Mouse (Mus musculus) macrophage (primary cell): ENCODE measurements around the gene Rimbp3. TPM values are rescaled to one million over a fixed set of nuclear protein-coding genes. Genes with fewer than 3 reads are reported as not detected.

Experiments used
- H3K27ac ChIP-seq: fragments of 350-480 bp; formaldehyde crosslinking; 2 replicates; pipeline ENCODE4 v1.9.0; 2021
- H3K36me3 ChIP-seq: fragments of 350-480 bp; formaldehyde crosslinking; 2 replicates; pipeline ENCODE4 v1.9.0; 2021; ENCODE audit errors: inconsistent target
- H3K4me3 ChIP-seq: fragments of 350-480 bp; formaldehyde crosslinking; 2 replicates; pipeline ENCODE4 v1.9.0; 2021; ENCODE audit errors: inconsistent target
- H3K79me2 ChIP-seq: fragments of 350-480 bp; formaldehyde crosslinking; 2 replicates; pipeline ENCODE4 v1.9.0; 2021; ENCODE audit errors: inconsistent target
- WGBS: methylation state at CpG from one replicate; pipeline ENCODE4 v1.1.7; 2026; ENCODE audit warnings: inconsistent platforms; ENCODE audit not compliant: missing documents; 5-methylcytosine and 5-hydroxymethylcytosine counted together
- polyA plus RNA-seq: library from polyadenylated mRNA; stranded (reverse); fragments of 250-400 nt; gene quantifications from 3 replicates; pipeline ENCODE4 v1.2.4, GENCODE M21; 2018; ENCODE audit warnings: inconsistent platforms

The Rimbp3 gene
- polyA plus RNA-seq, 1 experiment from 2014 or later = not detected

- no peak overlapping the region for H3K27ac ChIP-seq
- H3K79me2 ChIP-seq = no peaks in the 10 kb centered on the region
- H3K36me3 ChIP-seq = peaks cover 13% of the 10 kb centered on the region
- WGBS = 81% methylated on average over 9 of the region's 9 CpGs
- H3K4me3 ChIP-seq = no peak overlapping the region
Measured at GRCm38 (mm10) chr16:17257359-17257821, 49.0 kb downstream of the Rimbp3 start.

GRCm38 (mm10) chr16:17258917-17259316 lies 50.5 kb downstream of the Rimbp3 start:
- WGBS = 88% methylated on average over 12 of the region's 12 CpGs
- Histone ChIP-seq H3K27ac (no peak overlapping the region), H3K36me3 (peaks cover 13% of the 10 kb centered on the region), H3K4me3 (no peak overlapping the region), H3K79me2 (no peaks in the 10 kb centered on the region)

GRCm38 (mm10) chr16:17261341-17261740 lies 52.9 kb downstream of the Rimbp3 start:
- no peaks in the 10 kb centered on the region for H3K79me2 ChIP-seq
- H3K4me3 ChIP-seq = no peak overlapping the region
- H3K36me3 ChIP-seq = peaks cover 13% of the 10 kb centered on the region
- H3K27ac ChIP-seq = no peak overlapping the region
- 67% methylated on average over 1 of the region's 1 CpGs for WGBS

Other genes with a start within 250 kb of the Rimbp3 start
- 92.1 to 122 TPM (median 94.8 TPM) in 3 replicates for gene Mapk1, start 225.2 kb upstream of the Rimbp3 start, polyA plus RNA-seq
- 0.14 to 0.25 TPM in 2 of 3 replicates, not detected in the other for gene Ypel1, start 138.9 kb upstream of the Rimbp3 start, polyA plus RNA-seq
- gene Ppil2, start 97.3 kb upstream of the Rimbp3 start, polyA plus RNA-seq = 57.9 to 116 TPM (median 63.8 TPM) in 3 replicates
- gene 2610318N02Rik, start 83.4 kb upstream of the Rimbp3 start, polyA plus RNA-seq = 1.1 to 4.8 TPM (median 2.5 TPM) in 3 replicates
- gene Sdf2l1, start 76.2 kb upstream of the Rimbp3 start, polyA plus RNA-seq = 56.1 to 133 TPM (median 86.1 TPM) in 3 replicates
- 1.3 to 7.1 TPM (median 2.0 TPM) in 3 replicates for gene Ydjc, start 64.0 kb upstream of the Rimbp3 start, polyA plus RNA-seq
- gene Ccdc116, start 61.4 kb upstream of the Rimbp3 start, polyA plus RNA-seq = 0.03 to 0.11 TPM in 2 of 3 replicates, not detected in the other
- 216 to 529 TPM (median 268 TPM) in 3 replicates for gene Ube2l3, start 6.0 kb upstream of the Rimbp3 start, polyA plus RNA-seq
- gene Hic2, start 25.0 kb downstream of the Rimbp3 start, polyA plus RNA-seq = 1.1 to 1.4 TPM (median 1.4 TPM) in 3 replicates
- gene Tmem191c, start 67.5 kb downstream of the Rimbp3 start, polyA plus RNA-seq = 2.2 to 2.7 TPM (median 2.2 TPM) in 3 replicates
- not detected in 3 replicates for gene Serpind1, start 122.8 kb downstream of the Rimbp3 start, polyA plus RNA-seq
- 51.2 to 107 TPM (median 60.8 TPM) in 3 replicates for gene Snap29, start 197.4 kb downstream of the Rimbp3 start, polyA plus RNA-seq
- 59.6 to 75.6 TPM (median 64.3 TPM) in 3 replicates for gene Pi4ka, start 197.7 kb downstream of the Rimbp3 start, polyA plus RNA-seq
- gene Crkl, start 243.4 kb downstream of the Rimbp3 start, polyA plus RNA-seq = 19.6 to 25.1 TPM (median 24.7 TPM) in 3 replicates